Mouse (Mus musculus) 3134 (cell line): ENCODE results near the gene Rbmxl1.
A peak's percentile ranks its signal among the peaks of the same experiment; 100 is the strongest.
"Not testable (repeated sequence)": the region's sequence is repeated elsewhere in the genome, so short reads cannot be mapped to it uniquely, and the experiment has no call there.

ENCODE experiments used
- DNase-seq: peaks from one replicate; pipeline ENCODE4 v3.0.0-alpha.2; 2011; ENCODE audit warnings: low spot score; ENCODE audit not compliant: insufficient read length; ENCODE audit errors: extremely low read depth

Rbmxl1 gene

DNA sequence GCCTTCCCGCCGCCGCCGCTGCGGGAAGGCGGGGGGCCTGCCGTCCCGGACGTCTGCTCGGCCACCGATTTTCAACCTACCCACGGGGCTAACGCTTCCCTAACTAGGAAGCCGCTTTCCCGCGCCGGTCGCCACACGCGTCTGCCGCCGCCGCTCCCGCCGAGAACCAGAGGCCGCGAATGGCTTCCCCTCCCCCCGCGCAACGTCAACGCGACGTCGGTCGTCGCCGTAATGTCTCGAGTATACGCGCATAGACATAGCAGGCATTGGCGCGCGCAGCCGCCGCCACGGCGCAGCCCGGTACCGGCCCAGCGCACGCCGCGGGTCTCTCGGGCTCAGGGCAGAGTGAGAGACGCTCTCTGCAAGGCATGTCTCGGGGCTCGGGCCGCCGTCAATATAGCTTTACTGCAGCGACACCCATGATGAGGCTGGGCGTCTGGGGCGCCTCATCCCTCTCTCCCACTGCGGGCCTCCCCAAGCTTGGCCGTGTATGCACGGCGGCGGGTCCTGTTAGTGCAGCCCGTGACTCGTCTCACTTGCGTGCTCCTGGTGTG lies at the start of gene Rbmxl1:
Gene Rbmxl1 (minus strand): TSS at position 180 of the 554 bp plus-strand sequence.
- DNase-seq, result peak; percentile 83

DNA sequence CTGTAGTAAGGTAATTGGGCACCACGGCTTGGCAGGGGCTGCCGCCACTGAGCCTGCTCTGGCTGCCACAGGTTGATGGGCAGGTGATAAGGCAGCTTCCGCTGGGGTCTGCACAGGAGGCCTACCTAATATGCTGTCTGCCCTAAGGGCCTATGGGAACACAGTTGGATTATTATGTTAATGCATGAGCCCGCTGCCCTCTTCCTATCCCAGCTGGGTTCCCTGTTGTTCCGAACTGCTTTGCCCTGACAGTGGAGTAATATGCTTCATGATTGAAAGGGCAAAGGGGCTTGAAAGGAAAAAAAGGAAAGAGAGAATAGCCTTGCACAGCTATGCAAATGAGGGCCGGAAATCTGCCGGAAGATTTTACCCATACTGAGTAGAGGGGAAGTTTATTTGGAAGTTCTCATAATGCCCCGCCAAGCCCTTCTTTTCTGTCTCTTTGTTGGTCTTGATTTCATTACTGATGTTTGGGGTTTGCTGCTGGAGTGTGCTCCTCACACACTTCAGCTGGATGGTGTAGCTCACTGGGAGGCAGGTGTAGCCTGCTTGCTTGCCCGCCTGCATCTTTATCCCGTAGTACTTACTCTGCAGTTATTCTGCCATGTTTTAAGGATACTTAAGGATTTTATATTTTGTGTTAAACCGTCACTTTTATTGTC lies 48.2 kb upstream of the Rbmxl1 start:
- no peak for DNase-seq

DNA sequence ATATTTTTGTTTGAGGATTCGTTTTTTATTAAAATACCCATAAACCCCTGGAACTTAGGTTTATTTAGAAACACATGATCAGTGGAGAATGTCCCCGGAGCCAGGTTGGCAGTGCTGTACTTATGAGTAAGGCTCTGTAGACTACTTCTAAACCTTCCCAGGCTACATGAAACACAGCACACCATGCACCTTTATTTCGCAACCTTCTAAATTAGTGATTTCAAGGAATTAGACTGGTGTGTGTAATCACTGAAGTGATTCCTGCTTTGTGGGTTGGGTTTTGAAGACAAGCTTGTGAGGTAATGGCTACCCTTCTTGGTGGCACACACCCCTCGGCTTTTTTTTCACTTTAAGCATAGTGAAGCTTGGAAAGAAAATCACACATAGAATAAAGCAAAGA lies 47.1 kb upstream of the Rbmxl1 start:
- no peak for DNase-seq

DNA sequence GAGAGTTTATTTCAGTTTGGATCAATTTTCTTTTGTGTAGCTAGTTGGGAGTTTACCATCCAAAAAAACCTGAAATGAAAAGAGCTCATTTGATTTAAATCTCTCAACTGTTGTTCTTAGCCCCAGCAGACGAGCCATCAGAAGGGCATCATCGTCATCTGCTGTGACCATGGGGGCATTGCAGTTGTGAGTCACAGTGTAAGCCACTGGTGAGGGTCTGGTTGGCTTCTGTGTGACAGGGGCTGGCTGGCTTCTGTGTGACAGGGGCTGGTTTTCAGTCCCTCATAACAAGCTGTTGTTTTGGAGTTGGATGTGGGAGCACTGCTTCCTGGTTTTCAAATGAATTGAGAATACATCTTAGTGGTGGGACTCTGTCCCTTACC lies 42.0 kb upstream of the Rbmxl1 start:
- DNase-seq, result no peak

DNA sequence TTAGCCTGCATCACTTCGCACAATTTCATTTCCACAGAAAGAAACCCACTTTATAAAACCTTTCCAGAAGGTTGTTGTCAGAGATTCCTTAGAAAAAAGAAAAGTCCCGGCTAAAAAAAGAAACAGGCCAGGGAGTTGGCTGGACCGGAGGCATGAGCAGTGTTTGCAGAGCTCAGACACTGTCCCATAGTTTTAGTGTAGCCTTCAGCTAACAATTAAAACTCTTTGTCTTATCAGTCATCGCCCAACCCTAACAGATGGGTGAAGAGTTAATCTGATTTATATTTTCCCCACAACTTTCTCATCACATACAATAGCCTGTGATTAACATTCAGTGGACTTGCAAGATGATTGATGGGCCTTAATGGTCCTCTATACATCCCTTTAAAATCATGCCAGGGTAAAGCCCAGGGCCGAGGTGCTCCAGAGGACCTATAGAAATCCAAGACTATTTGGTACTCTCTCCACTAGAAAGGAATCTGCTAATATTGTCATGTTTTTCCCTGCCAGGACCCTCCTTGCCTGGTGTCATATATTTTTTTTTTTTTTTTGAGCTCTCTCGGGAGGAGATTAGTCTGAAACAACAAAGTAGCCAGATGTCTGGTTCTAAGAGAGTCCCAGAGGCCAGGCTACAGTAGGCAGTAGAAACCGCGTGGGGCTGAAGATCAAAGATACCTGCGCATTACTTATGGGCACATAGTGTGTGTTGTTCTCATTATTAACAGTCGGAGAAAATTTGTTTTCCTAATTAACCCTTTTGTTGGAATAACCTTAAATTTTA lies 41.5 kb upstream of the Rbmxl1 start:
- no peak for DNase-seq

DNA sequence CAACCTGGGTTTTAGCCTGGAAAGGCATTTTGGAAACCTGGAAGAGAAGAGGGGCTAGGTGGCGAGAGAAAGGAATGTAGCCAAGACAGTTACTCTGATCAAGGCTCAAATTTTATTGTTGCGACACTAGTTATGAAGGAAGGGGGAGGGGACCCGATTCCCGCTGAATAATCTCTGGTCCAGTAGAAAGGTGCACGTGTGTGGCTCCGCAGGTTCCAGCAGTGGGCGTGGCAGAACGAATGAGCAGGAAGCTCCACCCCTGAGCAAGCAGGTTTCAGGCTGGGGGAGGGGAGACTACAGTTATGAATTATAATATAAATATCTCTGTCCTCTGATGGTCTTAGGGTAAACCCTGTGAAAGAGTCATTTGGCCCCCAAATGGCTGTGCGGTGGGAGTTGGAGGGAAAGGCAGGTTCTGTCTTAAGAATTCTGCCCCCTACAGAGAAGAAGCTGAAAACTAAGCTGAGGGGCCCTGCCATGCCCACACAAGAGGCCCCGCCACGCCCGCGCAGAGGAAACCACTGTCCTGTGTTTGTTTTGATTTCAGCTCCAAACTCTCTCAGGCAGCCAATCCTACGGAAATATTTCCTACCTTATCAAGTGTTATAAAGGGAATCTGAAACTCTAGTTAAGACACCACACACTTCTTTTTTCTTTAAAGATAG lies 36.6 kb upstream of the Rbmxl1 start:
- DNase-seq, result not testable (repeated sequence)

DNA sequence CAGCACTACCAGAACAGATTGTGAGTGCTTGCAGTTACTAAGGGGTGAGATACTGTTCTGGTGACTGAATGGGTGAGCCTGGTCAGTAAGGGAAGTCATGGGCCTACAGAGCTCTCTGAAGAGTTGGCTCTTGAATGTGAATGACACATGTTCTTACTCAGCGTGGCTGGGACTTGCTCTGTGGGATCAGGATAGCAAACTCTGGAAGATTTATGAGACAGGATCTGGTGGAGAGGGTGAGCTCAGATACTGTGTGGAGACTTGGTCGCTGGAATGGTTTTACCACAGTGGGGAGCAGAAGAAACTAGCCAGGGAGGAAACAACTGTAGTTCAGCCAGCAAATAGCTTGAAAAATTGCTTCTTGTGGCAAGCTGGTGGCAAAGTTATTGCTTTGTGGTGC lies 35.8 kb upstream of the Rbmxl1 start:
- no peak for DNase-seq

DNA sequence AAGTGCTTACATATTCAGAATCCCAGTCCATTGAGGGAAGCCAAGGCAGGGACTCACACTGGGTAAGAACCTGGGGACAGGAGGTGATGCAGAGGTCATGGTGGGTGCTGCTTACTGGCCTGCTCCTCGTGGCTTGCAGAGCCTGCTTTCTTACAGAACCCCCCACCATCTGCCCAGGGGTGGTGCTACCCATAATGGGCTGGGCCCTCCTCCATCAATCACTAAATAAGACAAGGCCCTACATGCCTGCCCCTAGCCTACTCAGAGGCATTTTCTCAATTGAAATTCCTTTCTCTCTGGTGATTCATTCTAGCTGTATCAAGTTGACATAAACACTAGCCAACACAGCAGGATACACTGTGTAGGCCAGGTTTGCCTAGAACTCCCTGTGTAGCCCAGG lies 34.9 kb upstream of the Rbmxl1 start:
- DNase-seq, result no peak

DNA sequence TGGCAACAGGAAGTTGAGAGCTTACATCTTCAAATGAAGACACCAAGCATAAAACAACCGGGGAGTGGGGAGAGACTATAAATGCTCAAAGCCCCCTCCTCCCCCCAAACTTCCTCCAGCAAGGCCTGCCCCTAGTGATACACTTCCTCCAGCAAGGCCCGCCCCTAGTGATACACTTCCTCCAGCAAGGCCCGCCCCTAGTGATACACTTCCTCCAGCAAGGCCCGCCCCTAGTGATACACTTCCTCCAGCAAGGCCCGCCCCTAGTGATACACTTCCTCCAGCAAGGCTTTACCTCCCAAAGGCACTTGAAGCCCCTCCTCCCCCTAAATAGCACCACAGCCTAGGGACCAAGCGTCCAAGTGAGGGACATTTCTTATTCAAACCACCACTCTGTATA lies 34.0 kb upstream of the Rbmxl1 start:
- DNase-seq, result not testable (repeated sequence)

DNA sequence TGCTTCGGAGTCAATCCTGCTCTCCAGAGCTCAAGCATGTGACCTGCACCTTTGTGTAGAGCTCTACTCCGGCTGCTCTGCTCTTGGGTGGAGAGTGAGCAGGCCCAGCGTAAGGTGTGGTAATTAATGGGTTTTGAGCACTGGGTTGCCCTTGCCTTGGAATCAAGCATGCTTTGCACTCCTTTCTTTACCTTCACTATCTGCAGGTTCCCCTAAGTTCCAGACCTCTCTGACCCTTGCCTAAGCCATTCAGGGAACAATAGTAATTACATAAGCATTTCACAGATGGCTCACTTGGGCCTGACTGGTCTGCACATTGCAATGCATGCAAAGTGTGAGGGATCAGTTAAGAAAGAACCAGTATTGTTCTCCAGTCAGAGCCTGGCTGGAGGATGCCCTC lies 29.1 kb upstream of the Rbmxl1 start:
- no peak for DNase-seq

DNA sequence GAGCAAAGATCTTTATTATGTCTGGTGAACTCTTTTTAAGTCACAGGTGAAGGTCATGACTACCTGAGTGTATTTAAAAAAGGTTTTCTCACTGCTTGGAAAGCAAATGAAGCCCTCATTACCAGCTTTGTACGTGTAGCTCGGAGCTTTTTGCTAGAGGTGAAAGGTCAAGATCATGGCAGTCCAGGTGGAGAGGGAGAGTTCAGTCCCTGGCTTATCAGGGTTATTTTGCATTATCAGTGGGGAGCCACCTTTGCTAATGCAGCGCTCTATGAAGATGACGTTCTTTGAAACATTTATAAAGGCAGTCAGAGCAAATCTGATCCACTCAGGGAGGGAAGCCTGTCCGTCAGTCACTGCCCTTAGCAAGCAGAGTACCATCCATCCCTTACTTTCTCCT lies 28.0 kb upstream of the Rbmxl1 start:
- no peak for DNase-seq

DNA sequence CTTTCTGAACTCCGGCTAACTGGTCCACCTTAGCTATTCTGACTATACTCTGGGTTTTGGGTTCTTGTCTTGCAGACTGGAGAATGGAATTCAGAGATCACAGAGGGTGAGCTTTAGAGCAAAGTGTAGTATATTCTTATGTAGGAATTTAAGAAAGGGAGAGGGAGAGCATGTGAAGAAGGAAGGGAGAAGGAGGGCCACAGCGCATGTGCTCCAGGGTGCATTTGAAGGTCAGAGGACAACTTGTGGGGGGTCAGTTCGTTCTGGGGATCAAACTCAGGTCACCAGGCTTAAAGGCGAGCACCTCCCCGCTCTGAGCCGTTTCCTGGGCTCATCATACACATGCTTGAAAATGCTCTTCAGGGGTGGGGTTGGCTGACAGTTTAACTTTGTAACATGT lies 25.3 kb upstream of the Rbmxl1 start:
- no peak for DNase-seq

DNA sequence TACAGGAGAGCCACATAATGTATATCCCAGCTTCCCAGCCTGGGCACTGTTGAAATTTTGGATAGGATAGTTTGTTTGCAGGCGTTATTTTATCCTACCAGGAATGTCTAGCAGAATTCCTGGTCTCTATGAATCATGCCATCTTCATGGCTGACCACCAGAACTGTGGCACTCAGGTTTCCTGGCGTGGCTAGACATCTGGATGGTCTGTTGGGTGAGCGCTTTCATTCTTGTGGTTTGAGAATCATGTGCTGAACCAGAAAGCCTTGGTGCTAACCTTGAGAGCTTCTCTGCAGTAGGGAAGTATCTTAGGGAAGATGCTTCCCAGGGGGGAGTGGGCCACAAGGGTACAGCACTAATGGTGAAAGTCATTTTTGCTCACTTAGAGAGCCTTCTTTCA lies 6.4 kb upstream of the Rbmxl1 start:
- DNase-seq, result peak; percentile 21

DNA sequence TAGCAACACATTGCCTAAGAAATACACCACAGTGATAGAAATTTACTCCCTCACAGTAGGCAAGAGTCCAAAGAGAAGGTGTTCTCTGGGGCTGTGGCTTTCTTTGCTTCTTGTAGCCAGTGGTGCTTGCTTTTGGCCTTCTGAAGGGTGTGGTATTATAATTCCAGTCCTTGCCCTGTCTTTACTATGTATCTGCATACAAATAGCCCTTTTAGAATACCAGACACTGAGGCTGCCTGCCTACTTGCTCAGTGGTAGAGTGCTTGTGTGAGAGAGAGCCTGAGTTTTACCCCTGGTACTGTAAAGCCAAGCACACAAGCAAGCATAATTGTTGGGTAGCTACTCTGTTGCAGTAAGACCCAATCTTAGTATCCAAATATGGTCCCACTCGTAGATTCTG lies 6.0 kb upstream of the Rbmxl1 start:
- no peak for DNase-seq

DNA sequence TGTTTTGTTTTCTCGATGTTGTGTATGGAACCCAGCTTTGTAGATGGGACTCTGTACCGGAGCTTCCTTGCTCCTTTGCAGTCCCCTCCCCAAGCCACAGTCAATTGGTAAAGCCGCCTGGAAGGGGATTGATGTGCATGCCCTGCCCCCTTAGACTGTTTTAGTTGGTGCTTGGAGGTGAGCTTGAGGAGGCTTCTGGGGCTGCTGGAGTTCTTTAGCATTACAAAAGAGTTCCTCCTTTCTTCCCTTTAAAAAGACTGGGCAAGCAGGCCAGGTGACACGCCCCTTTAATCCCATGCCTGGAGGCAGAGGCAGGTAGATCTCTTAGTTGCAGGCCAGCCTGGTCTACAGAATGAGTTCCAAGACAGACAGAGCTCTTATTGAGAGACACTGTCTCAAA lies 4.4 kb upstream of the Rbmxl1 start:
- no peak for DNase-seq

DNA sequence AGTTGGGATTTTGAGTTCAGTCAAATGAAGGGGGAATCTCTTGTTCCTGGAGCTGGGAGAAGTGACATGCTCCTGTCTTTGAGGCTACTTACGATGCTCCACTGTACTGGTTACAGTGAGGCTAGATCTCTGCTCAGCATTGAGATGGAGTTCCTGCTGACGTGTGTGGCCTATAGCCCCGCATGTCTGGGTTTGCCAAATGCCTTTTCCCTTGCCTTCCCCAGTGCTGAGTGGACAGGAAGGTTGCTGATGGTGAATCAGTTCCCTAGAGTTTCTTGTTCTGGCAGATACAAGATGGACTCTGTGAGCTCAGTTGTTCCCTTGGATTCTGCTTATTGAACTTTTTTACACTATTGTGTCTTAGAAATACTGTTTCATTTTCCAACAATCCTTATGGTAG lies 2.2 kb upstream of the Rbmxl1 start:
- DNase-seq, result peak; percentile 39

DNA sequence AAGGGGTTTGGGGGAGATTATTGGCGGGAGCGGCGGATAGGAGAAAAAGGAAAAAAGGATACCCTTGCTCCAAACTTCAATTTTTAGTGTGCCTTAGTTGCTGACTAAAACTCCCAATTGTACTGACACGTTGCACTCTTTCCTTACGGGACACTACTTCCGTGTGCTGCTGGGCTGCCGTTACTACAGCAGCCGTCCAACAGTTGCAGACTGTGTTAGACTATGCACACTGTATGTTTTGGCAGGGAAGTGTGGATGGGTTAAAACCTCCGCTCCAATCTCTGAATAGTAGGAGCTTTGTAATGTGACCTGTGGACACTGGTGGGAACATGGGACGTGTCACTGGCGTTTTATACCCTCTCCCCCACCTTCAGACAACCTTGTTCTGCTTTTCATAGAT lies 1.4 kb upstream of the Rbmxl1 start:
- DNase-seq, result peak; percentile 38

DNA sequence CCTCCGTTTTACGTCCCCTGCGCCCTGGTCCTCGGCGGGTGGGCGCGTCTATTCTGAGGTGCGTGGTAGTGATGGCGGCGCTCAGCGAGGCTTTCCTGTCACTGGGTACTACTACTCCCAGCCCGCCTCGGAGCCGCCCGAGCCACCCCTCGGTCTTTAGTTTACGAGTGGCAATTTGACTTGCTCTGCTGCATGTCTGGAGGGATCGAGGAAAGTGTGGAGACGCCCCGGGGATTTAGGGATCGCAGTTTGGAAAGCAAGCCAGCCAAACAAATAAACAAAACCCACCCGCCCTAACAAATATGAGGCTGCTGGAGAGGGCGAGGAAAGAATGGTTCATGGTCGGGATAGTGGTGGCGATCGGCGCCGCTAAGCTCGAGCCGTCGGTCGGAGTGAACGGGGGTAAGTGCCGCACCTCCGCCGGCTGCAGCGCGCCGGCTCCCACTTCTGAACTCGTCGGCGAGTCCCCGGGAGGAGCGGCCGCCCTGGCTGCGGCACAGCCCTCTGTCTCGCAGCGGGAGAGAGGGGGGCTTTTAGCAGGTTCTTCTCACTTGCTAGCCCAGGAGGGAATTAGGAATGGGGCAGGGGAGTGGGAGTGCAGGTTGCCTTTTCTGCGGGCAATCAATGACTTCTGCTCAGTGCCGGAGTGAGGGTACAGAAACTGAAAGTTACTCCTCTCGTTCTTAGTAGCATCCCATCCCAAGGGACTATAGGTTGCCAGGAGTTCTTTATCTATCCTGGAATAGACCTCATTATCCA lies 754 bp upstream of the Rbmxl1 start, which contains the start of gene Slc10a7:
Gene Slc10a7 (plus strand): TSS at position 74 of the 759 bp plus-strand sequence.
- peak; percentile 85 for DNase-seq

DNA sequence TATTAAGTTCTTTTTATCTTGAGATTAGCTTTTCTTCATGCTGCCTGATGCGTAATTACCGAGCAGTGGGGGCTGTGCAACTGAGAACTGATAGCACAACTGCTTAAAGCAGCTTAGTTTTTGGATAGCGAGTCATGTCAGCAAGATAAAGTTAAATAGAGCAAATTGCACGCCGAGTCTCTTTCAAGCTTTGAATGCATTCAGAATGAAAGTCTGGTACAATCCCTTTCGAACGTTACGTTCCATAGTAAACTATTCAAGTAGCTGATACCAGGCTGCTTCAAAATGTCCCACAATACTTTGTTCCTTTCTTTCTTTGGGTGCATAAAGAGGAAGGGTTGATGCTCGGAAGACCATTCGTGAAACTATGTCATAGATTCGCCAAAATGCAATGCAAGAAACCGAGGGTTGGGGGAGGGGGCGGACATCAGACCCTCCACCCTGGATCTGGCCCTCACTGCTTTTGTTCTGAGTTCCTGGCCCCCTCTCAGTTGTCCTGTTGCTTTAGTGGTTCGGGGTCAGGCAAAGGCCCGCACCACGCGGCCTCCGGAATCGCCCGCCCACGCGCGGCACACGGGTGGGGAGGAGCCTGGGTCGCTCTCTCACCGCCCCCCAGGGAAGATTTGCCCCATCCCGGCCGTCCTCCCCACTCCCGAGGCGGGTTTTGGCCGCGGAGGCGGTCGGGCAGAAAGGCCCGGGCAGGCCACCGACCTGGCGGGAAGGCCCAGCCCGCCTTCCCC lies 549 bp downstream of the Rbmxl1 start:
- peak; percentile 80 for DNase-seq

DNA sequence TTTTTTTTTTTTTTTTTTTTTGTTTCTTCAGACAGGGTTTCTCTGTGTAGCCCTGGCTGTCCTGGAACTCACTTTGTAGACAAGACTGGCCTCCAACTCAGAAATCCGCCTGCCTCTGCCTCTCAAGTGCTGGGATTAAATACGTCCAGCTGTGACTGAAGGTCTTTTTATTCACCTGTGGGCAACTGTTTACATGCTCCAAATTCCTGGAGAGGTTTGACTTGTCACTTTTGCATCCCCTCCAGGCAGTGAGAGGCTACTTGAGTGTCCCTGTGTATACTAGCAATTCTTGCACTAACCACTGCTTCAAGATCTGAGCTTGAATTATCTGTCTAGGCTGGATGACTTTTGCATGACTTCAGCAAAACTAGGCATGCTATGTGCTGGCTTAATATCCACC lies 6.0 kb downstream of the Rbmxl1 start:
- no peak for DNase-seq
